Mouse (Mus musculus) frontal cortex, adult 2 months (tissue): ENCODE measurements at regions not wholly inside any gene's neighbourhood (a gene's known extent, or its start where the extent isn't known, plus 50 kb on each side); places are given as distances from the start of the nearest gene placed in this dataset.

Experiments used
- DNase-seq, 2 experiments: peaks; one replicate each; pipeline ENCODE4 v3.0.0; 2022; ENCODE audit warnings: low spot score in 1 of 2; ENCODE audit errors: extremely low spot score in 1 of 2

- DNase-seq, result no peak
Observed at GRCm38 (mm10) chr10:42094274-42095000, 76.2 kb upstream of the Armc2 start.

GRCm38 (mm10) chr10:42093176-42093759 is 75.0 kb upstream of the Armc2 start:
- no peak for DNase-seq

- DNase-seq, result peak; percentile 20 to 40
Observed at GRCm38 (mm10) chr10:42092500-42092899, 74.3 kb upstream of the Armc2 start.

- DNase-seq, result no peak
Observed at GRCm38 (mm10) chr10:42091546-42092168, 73.4 kb upstream of the Armc2 start.

- DNase-seq, result no peak
Observed at GRCm38 (mm10) chr10:42090806-42091205, 72.6 kb upstream of the Armc2 start.

- DNase-seq, result no peak
Observed at GRCm38 (mm10) chr10:42090147-42090546, 71.9 kb upstream of the Armc2 start.

GRCm38 (mm10) chr10:42089686-42090085 is 71.4 kb upstream of the Armc2 start:
- no peak for DNase-seq

- peak in 1 of 2 experiments; percentile 47 for DNase-seq
Observed at GRCm38 (mm10) chr10:42089235-42089625, 71.0 kb upstream of the Armc2 start.

GRCm38 (mm10) chr10:42088570-42089234 is 70.5 kb upstream of the Armc2 start:
- no peak for DNase-seq

GRCm38 (mm10) chr10:42087906-42088305 is 69.7 kb upstream of the Armc2 start:
- DNase-seq, result no peak

- DNase-seq, result no peak
Observed at GRCm38 (mm10) chr10:42086691-42087090, 68.4 kb upstream of the Armc2 start.

- DNase-seq, result no peak
Observed at GRCm38 (mm10) chr10:42085295-42085694, 67.1 kb upstream of the Armc2 start.

- DNase-seq, result no peak
Observed at GRCm38 (mm10) chr10:42082227-42082840, 64.1 kb upstream of the Armc2 start.

GRCm38 (mm10) chr10:42079775-42080174 is 61.5 kb upstream of the Armc2 start:
- DNase-seq, result no peak

- no peak for DNase-seq
Observed at GRCm38 (mm10) chr10:42076711-42077110, 58.5 kb upstream of the Armc2 start.

GRCm38 (mm10) chr10:42075545-42075944 is 57.3 kb upstream of the Armc2 start:
- DNase-seq, result no peak

- DNase-seq, result no peak
Observed at GRCm38 (mm10) chr10:42072758-42073157, 54.5 kb upstream of the Armc2 start.

GRCm38 (mm10) chr10:42072131-42072530 is 53.9 kb upstream of the Armc2 start:
- DNase-seq, result no peak

GRCm38 (mm10) chr10:42071404-42072024 is 53.3 kb upstream of the Armc2 start:
- DNase-seq, result no peak

GRCm38 (mm10) chr10:42070611-42071403 is 52.6 kb upstream of the Armc2 start:
- peak in 1 of 2 experiments; percentile 44 for DNase-seq
